Mouse (Mus musculus) kidney, postnatal 10 days (tissue): ENCODE results near the gene Nid2.

Source experiments
- DNase-seq: peaks from one replicate; pipeline ENCODE4 v3.0.0; 2021; ENCODE audit warnings: mixed read lengths

The Nid2 gene

GRCm38 (mm10) chr14:19746232-19746631 is 4.8 kb upstream of the Nid2 start:
- no peak for DNase-seq

GRCm38 (mm10) chr14:19746731-19747130 is 4.3 kb upstream of the Nid2 start:
- DNase-seq = no peak

GRCm38 (mm10) chr14:19749743-19750142 is 1.3 kb upstream of the Nid2 start:
- DNase-seq = no peak

- DNase-seq = peak; percentile 58
These were observed 547 bp upstream of the Nid2 start for GRCm38 (mm10) chr14:19750411-19751024.

GRCm38 (mm10) chr14:19752276-19752675 is 1.2 kb downstream of the Nid2 start:
- DNase-seq = peak; percentile 59

GRCm38 (mm10) chr14:19759277-19760193 is 8.5 kb downstream of the Nid2 start:
- no peak for DNase-seq

- DNase-seq = peak; percentile 37
These were observed 9.7 kb downstream of the Nid2 start for GRCm38 (mm10) chr14:19760721-19761120.

GRCm38 (mm10) chr14:19762014-19762413 is 10.9 kb downstream of the Nid2 start:
- DNase-seq = no peak

- peak; percentile 54 for DNase-seq
These were observed 12.5 kb downstream of the Nid2 start for GRCm38 (mm10) chr14:19763527-19763926.

- no peak for DNase-seq
These were observed 13.3 kb downstream of the Nid2 start for GRCm38 (mm10) chr14:19764331-19764730.

- no peak for DNase-seq
These were observed 14.7 kb downstream of the Nid2 start for GRCm38 (mm10) chr14:19765539-19766379.

- DNase-seq = peak; percentile 74
These were observed 15.2 kb downstream of the Nid2 start for GRCm38 (mm10) chr14:19766380-19766649.

- no peak for DNase-seq
These were observed 17.6 kb downstream of the Nid2 start for GRCm38 (mm10) chr14:19768648-19769047.

GRCm38 (mm10) chr14:19769441-19770200 is 18.6 kb downstream of the Nid2 start:
- DNase-seq = peak; percentile 72

- DNase-seq = peak; percentile 32
These were observed 20.1 kb downstream of the Nid2 start for GRCm38 (mm10) chr14:19771173-19771572.

- no peak for DNase-seq
These were observed 23.1 kb downstream of the Nid2 start for GRCm38 (mm10) chr14:19774036-19774628.

- DNase-seq = no peak
These were observed 24.4 kb downstream of the Nid2 start for GRCm38 (mm10) chr14:19775491-19775890.

- no peak for DNase-seq
These were observed 25.1 kb downstream of the Nid2 start for GRCm38 (mm10) chr14:19776179-19776578.

- peak; percentile 86 for DNase-seq
These were observed 25.8 kb downstream of the Nid2 start for GRCm38 (mm10) chr14:19776890-19777289.

GRCm38 (mm10) chr14:19777365-19777764 is 26.3 kb downstream of the Nid2 start:
- DNase-seq = no peak

- DNase-seq = no peak
These were observed 26.9 kb downstream of the Nid2 start for GRCm38 (mm10) chr14:19777945-19778344.
